Mouse (Mus musculus): Measurements from ENCODE around the gene Pgm2l1. TPM values are rescaled to one million over a fixed set of nuclear protein-coding genes. Genes with fewer than 3 reads are reported as not detected.

Gene Pgm2l1
- polyA plus RNA-seq, 1 experiment: 0.90 TPM

DNA sequence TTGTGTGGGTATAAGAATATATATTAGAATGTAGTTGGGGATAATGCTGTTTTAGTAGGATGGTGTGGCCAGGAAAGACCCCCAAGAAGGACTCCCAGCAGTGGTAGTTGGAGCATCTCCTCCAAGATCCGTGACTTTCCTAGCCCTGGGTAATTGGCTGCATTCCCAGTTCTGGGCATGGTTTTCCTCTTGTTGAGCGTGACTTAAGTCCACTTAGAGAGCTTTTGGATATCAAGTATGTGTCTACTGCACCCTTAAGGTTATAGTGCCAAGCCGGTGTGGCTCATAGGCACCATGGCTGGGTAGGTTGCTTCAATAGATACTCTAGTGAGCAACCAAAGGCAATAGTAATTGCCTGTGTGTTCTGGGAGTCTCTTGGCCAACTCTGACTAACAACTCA lies 96.5 kb downstream of the Pgm2l1 start:
- no peaks in the 10 kb centered on the region for H3K79me3 ChIP-seq (ENCODE audit: low read depth)
- H3ac ChIP-seq (ENCODE audit: control insufficient read depth, insufficient read length, low read depth): no peak overlapping the region
- H3K36me3 ChIP-seq (ENCODE audit: control insufficient read depth, insufficient read depth): peaks cover 1% of the 10 kb centered on the region
- H3K79me2 ChIP-seq (ENCODE audit: control insufficient read depth, insufficient read depth): no peaks in the 10 kb centered on the region
- no peak overlapping the region for H3K4me3 ChIP-seq (ENCODE audit: insufficient read depth, poor library complexity, severe bottlenecking)
- TF ChIP-seq MAX (IDR thresholded peaks at IDR 0.05): no peak
- TF ChIP-seq FOSL1 (IDR thresholded peaks at IDR 0.05; ENCODE audit: insufficient read depth, low read length, poor library complexity, severe bottlenecking): no peak
- no peak for TF ChIP-seq MYOG (IDR thresholded peaks at IDR 0.05; ENCODE audit: control insufficient read depth, extremely low read depth, insufficient read length)
- no peak for TF ChIP-seq CTCF (IDR thresholded peaks at IDR 0.05; ENCODE audit: control insufficient read depth, insufficient read depth, insufficient read length)
- TF ChIP-seq CEBPB (IDR thresholded peaks at IDR 0.05; ENCODE audit: low read depth): no peak
- TF ChIP-seq USF1 (IDR thresholded peaks at IDR 0.05; ENCODE audit: low read depth): no peak
- no peak for TF ChIP-seq MYOD1 (IDR thresholded peaks at IDR 0.05; ENCODE audit: control insufficient read depth, insufficient read length, low read depth)
- no peaks in the 10 kb centered on the region for H3K27me3 ChIP-seq (ENCODE audit: control insufficient read depth, insufficient read depth, insufficient read length)

DNA sequence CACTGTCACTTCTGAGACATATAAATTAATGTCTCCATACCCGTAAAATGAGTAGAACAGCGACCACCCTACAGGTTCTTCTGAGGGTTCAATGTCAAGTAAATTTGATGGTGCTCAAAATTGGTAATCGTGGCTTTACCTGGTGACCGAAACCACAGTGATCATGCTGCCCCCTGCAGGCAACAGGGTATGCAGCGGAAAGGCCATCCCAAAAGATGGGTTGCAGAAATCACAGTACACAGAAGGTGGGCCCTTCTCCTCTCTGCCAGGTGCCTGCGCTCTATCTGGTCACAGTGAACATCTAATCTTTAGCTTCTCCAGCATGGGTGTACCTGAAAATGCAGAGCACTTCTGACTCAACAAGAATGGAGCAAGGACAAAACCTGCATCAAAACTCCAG lies 98.3 kb downstream of the Pgm2l1 start:
- H3K79me3 ChIP-seq (ENCODE audit: low read depth): no peaks in the 10 kb centered on the region
- peak; percentile 15 for TF ChIP-seq CTCF (IDR thresholded peaks at IDR 0.05; ENCODE audit: control insufficient read depth, insufficient read depth, insufficient read length)
- TF ChIP-seq MAX (IDR thresholded peaks at IDR 0.05): no peak
- no peak overlapping the region for H3ac ChIP-seq (ENCODE audit: control insufficient read depth, insufficient read length, low read depth)
- H3K79me2 ChIP-seq (ENCODE audit: control insufficient read depth, insufficient read depth): no peaks in the 10 kb centered on the region
- peaks cover 6% of the 10 kb centered on the region for H3K36me3 ChIP-seq (ENCODE audit: control insufficient read depth, insufficient read depth)
- no peak overlapping the region for H3K4me3 ChIP-seq (ENCODE audit: insufficient read depth, poor library complexity, severe bottlenecking)
- no peaks in the 10 kb centered on the region for H3K27me3 ChIP-seq (ENCODE audit: control insufficient read depth, insufficient read depth, insufficient read length)

DNA sequence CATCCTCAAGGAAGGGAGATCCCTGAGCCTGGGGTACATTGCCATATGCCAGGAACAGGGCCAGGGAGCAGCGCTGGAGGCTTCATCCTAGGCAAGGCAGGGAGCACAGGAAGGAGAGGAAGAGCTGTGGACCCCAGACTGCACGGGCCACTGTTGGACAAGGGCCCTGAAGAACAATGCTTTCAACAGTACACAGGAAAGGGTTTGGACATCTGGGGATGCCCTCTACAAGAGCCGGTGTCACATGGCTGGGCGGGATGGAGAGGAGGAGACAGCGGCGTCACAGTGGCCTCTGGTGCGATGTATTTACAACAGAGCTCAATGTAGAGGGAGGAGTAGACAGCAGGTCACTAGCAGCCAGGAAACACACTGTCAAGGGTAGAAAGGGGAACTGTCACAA lies 100.3 kb downstream of the Pgm2l1 start:
- H3K79me2 ChIP-seq (ENCODE audit: control insufficient read depth, insufficient read depth): no peaks in the 10 kb centered on the region
- no peak overlapping the region for H3K4me3 ChIP-seq (ENCODE audit: insufficient read depth, poor library complexity, severe bottlenecking)
- TF ChIP-seq CEBPB (IDR thresholded peaks at IDR 0.05; ENCODE audit: low read depth) (no peak), USF1 (IDR thresholded peaks at IDR 0.05; ENCODE audit: low read depth) (no peak), MYOG (IDR thresholded peaks at IDR 0.05; ENCODE audit: control insufficient read depth, extremely low read depth, insufficient read length) (no peak), MYOD1 (IDR thresholded peaks at IDR 0.05; ENCODE audit: control insufficient read depth, insufficient read length, low read depth) (no peak), FOSL1 (IDR thresholded peaks at IDR 0.05; ENCODE audit: insufficient read depth, low read length, poor library complexity, severe bottlenecking) (no peak)
- peaks cover 6% of the 10 kb centered on the region for H3K36me3 ChIP-seq (ENCODE audit: control insufficient read depth, insufficient read depth)
- no peak overlapping the region for H3ac ChIP-seq (ENCODE audit: control insufficient read depth, insufficient read length, low read depth)
- no peaks in the 10 kb centered on the region for H3K79me3 ChIP-seq (ENCODE audit: low read depth)
- no peaks in the 10 kb centered on the region for H3K27me3 ChIP-seq (ENCODE audit: control insufficient read depth, insufficient read depth, insufficient read length)

Other genes starting within 250 kb of the Pgm2l1 start
- 3.2 TPM for gene Rnf169, start 246.9 kb upstream of the Pgm2l1 start, polyA plus RNA-seq (2012; fragmentation: generic; extraction: Trizol)
- not detected for gene Chrdl2, start 221.2 kb upstream of the Pgm2l1 start, polyA plus RNA-seq (2012; fragmentation: generic; extraction: Trizol)
- 19.8 TPM for gene Pold3, start 105.8 kb upstream of the Pgm2l1 start, polyA plus RNA-seq (2012; fragmentation: generic; extraction: Trizol)
- gene Lipt2, start 68.1 kb upstream of the Pgm2l1 start, polyA plus RNA-seq (2012; fragmentation: generic; extraction: Trizol): 5.6 TPM
- gene Kcne3, start 50.9 kb upstream of the Pgm2l1 start, polyA plus RNA-seq (2012; fragmentation: generic; extraction: Trizol): not detected
- gene P4ha3, start 58.1 kb downstream of the Pgm2l1 start, polyA plus RNA-seq (2012; fragmentation: generic; extraction: Trizol): 12.2 TPM
- gene C2cd3, start 144.8 kb downstream of the Pgm2l1 start, polyA plus RNA-seq (2012; fragmentation: generic; extraction: Trizol): 7.8 TPM
- gene Ppme1, start 144.9 kb downstream of the Pgm2l1 start, polyA plus RNA-seq (2012; fragmentation: generic; extraction: Trizol): 44.2 TPM
- not detected for gene Ucp3, start 245.6 kb downstream of the Pgm2l1 start, polyA plus RNA-seq (2012; fragmentation: generic; extraction: Trizol)